Mouse (Mus musculus) intestine, embryonic 15.5 days (tissue): Measurements from ENCODE around the gene Tmsb10. TPM values are rescaled to one million over a fixed set of nuclear protein-coding genes. Genes with fewer than 3 reads are reported as not detected.

Source experiments
- ATAC-seq: fragments of 200-750 bp; cut with Nextera tagmentation; 2 replicates; pipeline ENCODE4 v1.8.0; 2017; ENCODE audit warnings: moderate TSS enrichment, moderate library complexity
- H3K27ac ChIP-seq: fragments of 300-500 bp; sonication (generic); 2 replicates; pipeline ENCODE4 v1.5.1; 2015; ENCODE audit warnings: mild to moderate bottlenecking, inconsistent platforms
- H3K27me3 ChIP-seq: fragments of 300-500 bp; sonication (generic); replicated peaks from 2 replicates; pipeline ENCODE4 v1.6.1; 2015; ENCODE audit warnings: inconsistent platforms
- H3K36me3 ChIP-seq: fragments of 300-500 bp; sonication (generic); 2 replicates; pipeline ENCODE4 v1.6.1; 2015; ENCODE audit warnings: inconsistent platforms
- H3K4me1 ChIP-seq: fragments of 300-500 bp; sonication (generic); replicated peaks from 2 replicates; pipeline ENCODE4 v1.6.1; 2015; ENCODE audit warnings: inconsistent platforms
- H3K4me2 ChIP-seq: fragments of 300-500 bp; sonication (generic); replicated peaks from 2 replicates; pipeline ENCODE4 v1.6.1; 2015; ENCODE audit warnings: mild to moderate bottlenecking, inconsistent platforms
- H3K4me3 ChIP-seq: fragments of 300-500 bp; sonication (generic); replicated peaks from 2 replicates; pipeline ENCODE4 v1.5.1; 2015; ENCODE audit warnings: inconsistent platforms
- H3K9ac ChIP-seq: fragments of 300-500 bp; sonication (generic); 2 replicates; pipeline ENCODE4 v1.6.1; 2015; ENCODE audit warnings: inconsistent platforms
- H3K9me3 ChIP-seq: fragments of 300-500 bp; sonication (generic); 2 replicates; pipeline ENCODE4 v1.6.1; 2016; ENCODE audit warnings: inconsistent platforms
- WGBS: fragments of 180-500 bp; shearing (Covaris S2); methylation state at CpG from one replicate; pipeline ENCODE4 v1.1.7; 2015; 5-methylcytosine and 5-hydroxymethylcytosine counted together
- polyA plus RNA-seq: library from polyadenylated mRNA; unstranded; fragments of >200 nt; fragmentation: Nextera tagmentation; extraction: Ambion mirVana; gene quantifications from 2 replicates; pipeline ENCODE4 v1.2.1, GENCODE M21; 2015

Gene Tmsb10
- polyA plus RNA-seq, 1 experiment from 2014 or later = 2,151 TPM

GRCm38 (mm10) chr6:72971074-72971473 lies 12.5 kb upstream of the Tmsb10 start:
- Histone ChIP-seq H3K4me2 (no peak overlapping the region), H3K27me3 (no peaks in the 10 kb centered on the region), H3K9me3 (no peaks in the 10 kb centered on the region), H3K9ac (no peak overlapping the region), H3K4me3 (no peak overlapping the region), H3K36me3 (no peaks in the 10 kb centered on the region), H3K4me1 (no peaks in the 10 kb centered on the region), H3K27ac (no peak overlapping the region)
- ATAC-seq = no peak
- 60% methylated on average over 3 of the region's 3 CpGs for WGBS

GRCm38 (mm10) chr6:72969787-72970186 lies 11.2 kb upstream of the Tmsb10 start:
- H3K36me3 ChIP-seq = no peaks in the 10 kb centered on the region
- no peak overlapping the region for H3K4me3 ChIP-seq
- H3K27me3 ChIP-seq = no peaks in the 10 kb centered on the region
- no peaks in the 10 kb centered on the region for H3K4me1 ChIP-seq
- H3K27ac ChIP-seq = no peak overlapping the region
- ATAC-seq = no peak
- H3K9me3 ChIP-seq = no peaks in the 10 kb centered on the region
- H3K4me2 ChIP-seq = no peak overlapping the region
- H3K9ac ChIP-seq = no peak overlapping the region
- WGBS = 71% methylated on average over 3 of the region's 3 CpGs

DNA sequence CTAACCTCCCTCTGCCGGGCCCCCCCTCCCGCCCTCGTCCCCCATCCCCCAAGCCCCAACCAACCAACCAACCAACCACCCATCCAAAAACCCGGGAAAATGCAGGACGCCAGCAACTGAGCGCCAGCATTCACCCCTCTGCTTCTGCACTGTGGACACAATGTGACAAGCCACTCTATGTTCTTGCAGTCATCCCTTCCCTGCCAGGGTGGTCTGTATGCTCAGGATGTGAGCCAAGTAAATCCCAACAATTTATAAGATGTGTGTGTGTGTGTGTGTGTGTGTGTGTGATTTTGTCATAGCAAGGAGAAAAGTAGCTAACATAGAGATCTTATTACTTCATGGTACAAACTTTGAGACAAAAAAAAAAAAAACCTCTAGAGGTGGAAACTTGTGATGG lies 6.7 kb upstream of the Tmsb10 start:
- no peaks in the 10 kb centered on the region for H3K36me3 ChIP-seq
- H3K27me3 ChIP-seq = no peaks in the 10 kb centered on the region
- 0 out of 2 replicates have a peak, but pooled peaks cover 6% of the 10 kb centered on the region for H3K4me1 ChIP-seq
- H3K27ac ChIP-seq = no peak overlapping the region
- no peak overlapping the region for H3K4me3 ChIP-seq
- H3K9me3 ChIP-seq = no peaks in the 10 kb centered on the region
- H3K4me2 ChIP-seq = no peak overlapping the region
- WGBS = 84% methylated on average over 6 of the region's 6 CpGs
- ATAC-seq = no peak
- no peak overlapping the region for H3K9ac ChIP-seq

GRCm38 (mm10) chr6:72962281-72962741 lies 3.8 kb upstream of the Tmsb10 start:
- Histone ChIP-seq H3K27ac (peak overlapping the region; percentile 75), H3K36me3 (no peaks in the 10 kb centered on the region)

DNA sequence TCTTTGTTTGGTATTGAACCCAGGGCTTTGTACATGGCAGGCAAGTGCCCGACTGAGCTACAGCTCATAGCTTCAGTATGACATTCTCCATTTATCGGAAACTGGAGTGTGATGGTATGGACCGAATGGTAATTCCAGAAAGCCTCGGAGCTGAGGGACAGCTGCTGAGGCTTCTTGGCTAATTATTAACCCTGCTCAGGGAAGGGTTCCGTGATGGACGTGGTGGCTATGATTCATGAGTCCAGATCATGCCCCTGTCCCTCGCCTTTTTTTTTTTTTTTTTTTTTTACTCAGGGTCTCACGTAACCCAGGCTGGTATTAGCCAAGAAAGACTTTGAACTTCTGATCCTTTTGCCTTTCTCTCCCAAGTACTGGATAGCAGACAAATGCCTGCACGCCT lies 3.1 kb upstream of the Tmsb10 start:
- Histone ChIP-seq H3K4me3 (no peak overlapping the region), H3K27me3 (no peaks in the 10 kb centered on the region), H3K9ac (no peak overlapping the region), H3K4me1 (peaks cover 10% of the 10 kb centered on the region; the same call in 1 of the 2 replicates), H3K9me3 (no peaks in the 10 kb centered on the region), H3K36me3 (no peaks in the 10 kb centered on the region), H3K4me2 (peak overlapping the region; percentile 20), H3K27ac (peak overlapping the region; percentile 75)
- peak; percentile 61 for ATAC-seq
- WGBS = 57% methylated on average over 9 of the region's 9 CpGs

More at GRCm38 (mm10) chr6:72962281-72962741, 3.8 kb upstream of the Tmsb10 start:
- Histone ChIP-seq H3K27me3 (no peaks in the 10 kb centered on the region), H3K9ac (no peak overlapping the region), H3K9me3 (no peaks in the 10 kb centered on the region), H3K4me1 (0 out of 2 replicates have a peak, but pooled peaks cover 9% of the 10 kb centered on the region), H3K4me2 (no peak overlapping the region; the same call in 1 of the 2 replicates), H3K4me3 (no peak overlapping the region)
- WGBS = 33% methylated on average over 7 of the region's 7 CpGs
- no peak for ATAC-seq

GRCm38 (mm10) chr6:72960675-72961074 lies 2.1 kb upstream of the Tmsb10 start:
- Histone ChIP-seq H3K27ac (peak overlapping the region; percentile 75), H3K4me1 (peaks cover 18% of the 10 kb centered on the region), H3K9me3 (no peaks in the 10 kb centered on the region), H3K9ac (no peak overlapping the region), H3K4me3 (no peak overlapping the region), H3K36me3 (no peaks in the 10 kb centered on the region), H3K4me2 (no peak overlapping the region), H3K27me3 (no peaks in the 10 kb centered on the region)
- ATAC-seq = no peak
- 44% methylated on average over 5 of the region's 5 CpGs for WGBS

GRCm38 (mm10) chr6:72959175-72959574 lies 627 bp upstream of the Tmsb10 start:
- no peak for ATAC-seq
- WGBS = 26% methylated on average over 4 of the region's 4 CpGs
- H3K27me3 ChIP-seq = no peaks in the 10 kb centered on the region

GRCm38 (mm10) chr6:72957676-72958641 lies 589 bp downstream of the Tmsb10 start:
- Histone ChIP-seq H3K27ac (peak overlapping the region; percentile 93), H3K9me3 (no peaks in the 10 kb centered on the region), H3K4me1 (peaks cover 21% of the 10 kb centered on the region), H3K9ac (peak overlapping the region; percentile 94), H3K36me3 (no peaks in the 10 kb centered on the region), H3K27me3 (no peaks in the 10 kb centered on the region), H3K4me2 (peak overlapping the region; percentile 71), H3K4me3 (peak overlapping the region; percentile 83)
- under 1% methylated on average over 75 of the region's 75 CpGs for WGBS
- ATAC-seq = peak; percentile 80

More at GRCm38 (mm10) chr6:72959175-72959574, 627 bp upstream of the Tmsb10 start:
- Histone ChIP-seq H3K9ac (peak overlapping the region; percentile 94), H3K36me3 (no peaks in the 10 kb centered on the region), H3K9me3 (no peaks in the 10 kb centered on the region), H3K4me1 (peaks cover 21% of the 10 kb centered on the region), H3K4me2 (peak overlapping the region; percentile 71), H3K4me3 (peak overlapping the region; percentile 83), H3K27ac (peak overlapping the region; percentile 72; the same call in 1 of the 2 replicates)

DNA sequence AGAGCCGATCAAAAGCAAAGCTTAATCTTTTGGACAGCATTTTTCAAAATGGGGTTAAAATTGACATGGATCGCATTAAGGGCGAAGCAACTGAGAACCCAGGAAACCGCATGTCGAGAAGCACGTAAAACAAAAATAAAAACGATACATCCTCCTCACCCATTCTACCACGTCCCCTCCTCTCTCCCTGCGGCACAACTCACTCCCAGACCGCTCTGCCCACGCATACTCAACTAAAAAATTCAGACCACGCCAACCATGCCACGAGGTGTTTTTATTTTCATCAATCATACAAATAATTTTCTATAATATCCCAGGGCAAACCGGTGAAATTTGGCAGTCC lies 1.5 kb downstream of the Tmsb10 start:
- H3K36me3 ChIP-seq = no peaks in the 10 kb centered on the region
- 2% methylated on average over 14 of the region's 14 CpGs for WGBS
- no peaks in the 10 kb centered on the region for H3K27me3 ChIP-seq
- H3K4me2 ChIP-seq = peak overlapping the region; percentile 71
- 0 out of 2 replicates have a peak overlapping the region, but pooled peaks have one; percentile 38 for H3K27ac ChIP-seq
- H3K9ac ChIP-seq = peak overlapping the region; percentile 39
- no peak for ATAC-seq
- H3K4me3 ChIP-seq = peak overlapping the region; percentile 83
- peaks cover 19% of the 10 kb centered on the region for H3K4me1 ChIP-seq
- no peaks in the 10 kb centered on the region for H3K9me3 ChIP-seq

- H3K4me2 ChIP-seq = peak overlapping the region; percentile 71
- no peaks in the 10 kb centered on the region for H3K36me3 ChIP-seq
- peak overlapping the region; percentile 38; the same call in 1 of the 2 replicates for H3K27ac ChIP-seq
- 7% methylated on average over 15 of the region's 15 CpGs for WGBS
- peak overlapping the region; percentile 39 for H3K9ac ChIP-seq
- H3K4me1 ChIP-seq = peaks cover 19% of the 10 kb centered on the region
- peak overlapping the region; percentile 83 for H3K4me3 ChIP-seq
- no peaks in the 10 kb centered on the region for H3K9me3 ChIP-seq
- H3K27me3 ChIP-seq = no peaks in the 10 kb centered on the region
- peak; percentile 32 for ATAC-seq
Measured at GRCm38 (mm10) chr6:72956199-72957092, 2.1 kb downstream of the Tmsb10 start.

GRCm38 (mm10) chr6:72955517-72956198 lies 2.9 kb downstream of the Tmsb10 start:
- Histone ChIP-seq H3K9ac (no peak overlapping the region), H3K9me3 (no peaks in the 10 kb centered on the region), H3K4me3 (peak overlapping the region; percentile 83; the same call in 1 of the 2 replicates), H3K4me1 (peaks cover 15% of the 10 kb centered on the region), H3K27me3 (no peaks in the 10 kb centered on the region), H3K27ac (peak overlapping the region; percentile 28; the same call in 1 of the 2 replicates), H3K36me3 (no peaks in the 10 kb centered on the region), H3K4me2 (peak overlapping the region; percentile 71)
- 59% methylated on average over 8 of the region's 8 CpGs for WGBS
- ATAC-seq = no peak
